Mouse (Mus musculus) embryo, embryonic 10 days (tissue): ENCODE results near the gene Klhl3.
"Not testable (repeated sequence)": the region's sequence is repeated elsewhere in the genome, so short reads cannot be mapped to it uniquely, and the experiment has no call there.

ENCODE experiments used
- DNase-seq: peaks from one replicate; pipeline ENCODE4 v3.0.0-alpha.2; 2015; ENCODE audit warnings: low spot score

The Klhl3 gene

GRCm38 (mm10) chr13:58113061-58113900 is at the start of gene Klhl3:
Gene Klhl3 (minus strand): TSS chr13:58113592.
- DNase-seq: peak; percentile 79

- DNase-seq: no peak
Observed at GRCm38 (mm10) chr13:58160761-58161160, 47.4 kb upstream of the Klhl3 start.

- DNase-seq: peak; percentile 97
Observed at GRCm38 (mm10) chr13:58158099-58158912, 44.9 kb upstream of the Klhl3 start.

- peak; percentile 94 for DNase-seq
Observed at GRCm38 (mm10) chr13:58157447-58158098, 44.2 kb upstream of the Klhl3 start, which contains the start of gene Idnk. Gene Idnk (plus strand): TSS chr13:58157649.

- no peak for DNase-seq
Observed at GRCm38 (mm10) chr13:58157036-58157435, 43.6 kb upstream of the Klhl3 start.

GRCm38 (mm10) chr13:58156031-58156430 is 42.6 kb upstream of the Klhl3 start:
- DNase-seq: no peak

- no peak for DNase-seq
Observed at GRCm38 (mm10) chr13:58150442-58150841, 37.0 kb upstream of the Klhl3 start.

GRCm38 (mm10) chr13:58149629-58150028 is 36.2 kb upstream of the Klhl3 start:
- no peak for DNase-seq

- peak; percentile 45 for DNase-seq
Observed at GRCm38 (mm10) chr13:58149033-58149558, 35.7 kb upstream of the Klhl3 start.

- DNase-seq: peak; percentile 89
Observed at GRCm38 (mm10) chr13:58148256-58148831, 35.0 kb upstream of the Klhl3 start.

- no peak for DNase-seq
Observed at GRCm38 (mm10) chr13:58147760-58148159, 34.4 kb upstream of the Klhl3 start.

GRCm38 (mm10) chr13:58146603-58147002 is 33.2 kb upstream of the Klhl3 start:
- not testable (repeated sequence) for DNase-seq

- no peak for DNase-seq
Observed at GRCm38 (mm10) chr13:58131692-58132091, 18.3 kb upstream of the Klhl3 start.

- no peak for DNase-seq
Observed at GRCm38 (mm10) chr13:58129687-58130246, 16.4 kb upstream of the Klhl3 start.

GRCm38 (mm10) chr13:58128768-58129671 is 15.6 kb upstream of the Klhl3 start:
- DNase-seq: peak; percentile 97

- peak; percentile 95 for DNase-seq
Observed at GRCm38 (mm10) chr13:58128396-58128767, 15.0 kb upstream of the Klhl3 start, which contains the start of gene Hnrnpa0. Gene Hnrnpa0 (minus strand): TSS chr13:58128556.

- DNase-seq: peak; percentile 68
Observed at GRCm38 (mm10) chr13:58127766-58128361, 14.5 kb upstream of the Klhl3 start.

GRCm38 (mm10) chr13:58126862-58127765 is 13.7 kb upstream of the Klhl3 start:
- DNase-seq: peak; percentile 31

- DNase-seq: peak; percentile 91
Observed at GRCm38 (mm10) chr13:58126126-58126525, 12.7 kb upstream of the Klhl3 start.
